ENCODE assay signal across 25 mouse cellular contexts in the genomic region with DNA sequence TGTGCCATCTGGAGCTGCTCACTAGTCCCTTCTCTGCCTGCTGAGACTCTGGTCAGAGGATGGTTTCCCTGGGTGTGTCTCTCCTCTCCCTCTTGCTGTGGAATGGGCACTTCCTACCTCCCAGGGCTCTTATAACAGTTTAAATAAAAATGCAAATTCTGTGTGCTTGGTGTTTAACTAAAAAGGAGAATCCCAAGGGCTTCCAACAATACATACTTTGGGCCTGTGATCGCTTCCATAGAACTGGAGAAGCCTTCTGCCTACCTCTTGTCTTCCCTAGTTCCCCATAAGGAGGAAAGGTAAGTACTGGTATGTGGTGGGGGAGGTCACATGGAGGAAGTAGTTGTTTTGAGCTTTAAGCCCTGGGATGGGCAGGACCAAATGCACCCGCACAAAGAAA. TPM values are rescaled to one million over a fixed set of nuclear protein-coding genes. Genes with fewer than 3 reads are reported as not detected.
"Had no signal": no experiment of that assay in that cellular context is flagged by ENCODE, and none has a peak within 500 bp of the region (broad histone marks: within the 10 kb centered on the region; RNA-seq: fewer than 3 reads in every experiment).

No protein-coding gene starts in this region.

- ATAC-seq: liver, postnatal 0 days; lung, postnatal 0 days; midbrain, embryonic 16.5 days had no signal

- H3K4me2 ChIP-seq: lung, embryonic 15.5 days; midbrain, embryonic 12.5 days; neural tube, embryonic 12.5 days; stomach, embryonic 15.5 days had no signal

- H3K9me3 ChIP-seq: lung, embryonic 15.5 days; midbrain, embryonic 12.5 days; neural tube, embryonic 12.5 days; stomach, embryonic 15.5 days had no signal

- H3K27ac ChIP-seq: lung, embryonic 15.5 days; macrophage; midbrain, embryonic 12.5 days; neural tube, embryonic 12.5 days; stomach, embryonic 15.5 days; stomach, postnatal 0 days had no signal

- H3K36me3 ChIP-seq: lung, embryonic 15.5 days; midbrain, embryonic 12.5 days; neural tube, embryonic 12.5 days; stomach, embryonic 15.5 days had no signal

- DNase-seq: liver, postnatal 0 days; lung, adult 2 months; lung, postnatal 14 days; lung, postnatal 36 days; midbrain, embryonic 14.5 days; right cerebral cortex, postnatal 14 days; thymus, adult 2 months; thymus, postnatal 25 days; thymus, postnatal 4 days had no signal

- H3K27me3 ChIP-seq: lung, embryonic 15.5 days; midbrain, embryonic 12.5 days; neural tube, embryonic 12.5 days; stomach, embryonic 15.5 days had no signal

- H3K9ac ChIP-seq: liver, postnatal 0 days; lung, embryonic 15.5 days; midbrain, embryonic 12.5 days; neural tube, embryonic 12.5 days; stomach, embryonic 15.5 days had no signal

- H3K4me3 ChIP-seq: lung, embryonic 15.5 days; megakaryocyte, embryonic 14.5 days; midbrain, embryonic 12.5 days; neural tube, embryonic 12.5 days; stomach, embryonic 15.5 days had no signal

- H3K4me1 ChIP-seq: lung, embryonic 15.5 days; midbrain, embryonic 12.5 days; neural tube, embryonic 12.5 days; stomach, embryonic 15.5 days had no signal

RNA-seq across cellular contexts. Expression of a gene that starts 0.9 kb away (rescaled TPM):
- total RNA-seq: megakaryocyte progenitor cell, adult 5-6 weeks; monocyte, adult 5-6 weeks; neutrophil, adult 5-6 weeks had no signal
- polyA plus RNA-seq: liver, postnatal 0 days; lung, adult 2 months; lung, embryonic 15.5 days; lung, postnatal 0 days; macrophage; midbrain, embryonic 12.5 days; midbrain, embryonic 14.5 days; midbrain, embryonic 16.5 days; neural tube, embryonic 12.5 days; neural tube, embryonic 14.5 days; spleen, adult 2 months; stomach, embryonic 15.5 days; stomach, postnatal 0 days; testis, adult 2 months; thymus, adult 2 months; urinary bladder, adult 2 months had no signal

RNA-seq across cellular contexts. Expression of a gene that starts 17.3 kb away (rescaled TPM):
- total RNA-seq: megakaryocyte progenitor cell, adult 5-6 weeks; monocyte, adult 5-6 weeks; neutrophil, adult 5-6 weeks had no signal
- polyA plus RNA-seq: liver, postnatal 0 days; lung, embryonic 15.5 days; lung, postnatal 0 days; macrophage; midbrain, embryonic 12.5 days; midbrain, embryonic 14.5 days; midbrain, embryonic 16.5 days; neural tube, embryonic 12.5 days; neural tube, embryonic 14.5 days; spleen, adult 2 months; urinary bladder, adult 2 months had no signal

RNA-seq across cellular contexts. Expression of a gene that starts 50.7 kb away (rescaled TPM):
- total RNA-seq: megakaryocyte progenitor cell, adult 5-6 weeks; monocyte, adult 5-6 weeks had no signal
- polyA plus RNA-seq: liver, postnatal 0 days; macrophage; midbrain, embryonic 12.5 days; midbrain, embryonic 14.5 days; midbrain, embryonic 16.5 days; neural tube, embryonic 12.5 days; neural tube, embryonic 14.5 days had no signal
